Mouse (Mus musculus) hematopoietic stem cell, adult 5-6 weeks (primary cell): ENCODE results near the gene Psen2. TPM values are rescaled to one million over a fixed set of nuclear protein-coding genes. Genes with fewer than 3 reads are reported as not detected.

Experiments used
- ATAC-seq, 2 experiments: fragments of 125-278 bp in 1 of 2; replicated peaks in 1 of 2; 2 replicates each; pipeline ENCODE4 v1.8.0; 2016 to 2017; ENCODE audit warnings: inconsistent platforms in 2 of 2, mild to moderate bottlenecking in 2 of 2, moderate number of reproducible peaks in 2 of 2, low read depth in 1 of 2, moderate TSS enrichment in 1 of 2; ENCODE audit not compliant: low FRiP score in 2 of 2, poor library complexity in 2 of 2, severe bottlenecking in 2 of 2, insufficient read depth in 1 of 2, low TSS enrichment in 1 of 2
- total RNA-seq: library from RNA; stranded (forward); fragments of 172-1452, 232-1000 nt; gene quantifications from 2 replicates; pipeline ENCODE4 v1.2.3, GENCODE M21; 2017

Gene Psen2
- total RNA-seq, 1 experiment from 2014 or later: 34.0 TPM

DNA sequence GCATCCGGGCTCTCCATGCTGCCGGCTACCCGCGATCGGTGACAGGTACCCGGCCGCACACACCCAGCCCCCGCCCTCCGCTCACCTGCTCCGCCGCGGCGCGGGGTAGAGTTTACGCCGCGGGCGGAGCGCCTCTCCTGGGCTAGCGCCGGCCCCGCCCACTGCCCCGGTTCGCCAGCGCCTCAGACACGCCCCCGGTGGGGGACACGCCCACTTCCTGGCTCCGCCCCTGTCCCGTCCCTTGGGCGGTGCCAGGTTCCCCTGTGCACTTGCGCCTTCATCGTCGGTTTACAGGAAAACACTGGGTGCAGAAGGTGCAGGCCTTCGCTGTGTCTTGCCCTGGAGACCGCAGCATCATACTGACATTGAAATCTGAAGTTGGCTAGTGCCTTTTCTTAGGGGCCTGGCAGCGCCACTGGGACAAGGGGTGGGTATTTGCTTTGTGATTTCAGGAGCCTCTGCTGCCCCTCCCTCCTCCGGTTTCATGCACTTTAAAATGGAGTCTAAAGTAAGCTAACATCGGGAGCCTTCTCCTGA lies 7.0 kb downstream of the Psen2 start:
- peak; percentile 89 to 90 for ATAC-seq

DNA sequence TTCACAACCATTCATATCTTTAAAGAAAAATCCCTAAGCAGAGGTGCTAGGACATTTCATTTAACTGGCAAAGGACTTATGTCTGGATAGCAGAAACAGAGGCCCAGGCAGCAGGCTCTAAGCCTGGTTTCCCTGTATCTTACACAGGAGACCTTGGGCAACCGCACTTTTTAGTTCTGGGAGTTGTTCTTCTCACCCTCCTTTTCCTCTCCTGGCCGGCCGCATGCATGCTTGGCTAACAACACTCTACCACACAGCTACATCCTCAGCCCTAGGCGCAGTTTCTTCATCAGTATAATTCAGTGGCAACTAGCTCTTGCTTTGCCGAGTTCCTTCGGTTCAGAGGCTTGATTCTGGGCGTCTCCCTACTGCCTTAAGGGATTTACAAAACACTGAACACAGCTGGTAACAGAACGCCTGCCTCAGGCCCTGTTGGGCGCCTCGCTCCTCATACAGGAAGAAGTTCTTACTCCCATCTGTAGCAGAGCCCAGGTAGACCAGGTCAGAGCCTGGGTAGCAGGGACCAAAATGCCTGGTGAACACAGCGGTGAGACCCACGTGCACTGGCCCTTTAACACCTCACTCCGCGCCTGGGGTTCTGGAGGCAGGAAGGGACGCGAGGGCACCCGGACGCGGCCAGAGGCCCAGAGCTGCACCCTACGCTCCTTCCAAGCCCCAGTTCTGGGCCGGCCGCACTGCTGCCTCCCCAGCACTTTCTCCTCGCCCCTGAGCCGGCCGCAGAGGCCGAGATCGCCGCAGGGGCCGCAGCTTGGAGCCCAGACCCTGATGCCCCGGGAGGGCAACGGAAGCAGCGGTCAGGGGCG lies 7.7 kb downstream of the Psen2 start:
- peak; percentile 17 to 18; a peak in 2 of 4 replicates for ATAC-seq

DNA sequence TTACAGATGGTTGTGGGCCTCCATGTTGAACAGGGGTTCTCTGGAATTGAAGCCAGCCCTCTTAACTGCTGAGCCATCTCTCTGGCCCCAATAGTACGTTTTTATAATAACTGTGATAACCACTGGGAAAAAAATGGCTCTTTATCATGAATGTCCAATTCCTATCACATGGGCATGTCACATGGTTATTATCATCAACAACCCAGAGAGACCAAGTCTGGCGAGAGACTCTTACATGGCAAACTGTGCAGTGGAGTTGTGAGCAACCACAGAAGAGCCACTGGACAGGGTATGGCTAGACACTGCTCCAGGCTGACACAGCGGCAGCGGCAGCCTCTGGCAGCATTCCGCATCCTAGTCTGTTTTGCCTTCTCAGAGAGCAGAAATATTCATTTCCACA lies 8.9 kb downstream of the Psen2 start:
- no peak for ATAC-seq

DNA sequence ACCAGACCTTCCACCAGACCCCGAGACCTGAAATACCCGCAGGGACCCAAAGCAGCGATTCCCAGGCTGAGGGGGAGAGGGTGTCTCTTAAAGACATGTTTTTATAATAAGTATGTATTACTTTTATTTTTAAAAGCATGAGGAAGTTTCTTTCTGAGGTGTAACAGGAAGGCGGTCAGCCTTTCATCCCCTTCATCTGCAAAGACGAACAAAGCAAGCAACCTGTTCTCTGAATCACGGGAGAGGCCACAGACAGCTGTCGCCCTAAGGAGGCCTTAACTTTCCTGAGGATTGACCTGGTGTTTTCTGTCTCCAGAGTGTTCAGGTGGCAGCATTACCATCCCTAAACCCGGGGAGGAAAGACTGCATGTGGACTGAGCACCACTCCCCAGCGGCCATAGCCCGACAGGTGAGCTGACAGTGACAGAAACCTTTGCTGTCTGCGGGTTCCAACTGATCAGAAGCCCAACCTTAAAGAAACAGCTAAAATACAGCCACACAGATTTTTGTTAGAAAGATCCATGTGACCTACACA lies 10.5 kb downstream of the Psen2 start:
- no peak for ATAC-seq

DNA sequence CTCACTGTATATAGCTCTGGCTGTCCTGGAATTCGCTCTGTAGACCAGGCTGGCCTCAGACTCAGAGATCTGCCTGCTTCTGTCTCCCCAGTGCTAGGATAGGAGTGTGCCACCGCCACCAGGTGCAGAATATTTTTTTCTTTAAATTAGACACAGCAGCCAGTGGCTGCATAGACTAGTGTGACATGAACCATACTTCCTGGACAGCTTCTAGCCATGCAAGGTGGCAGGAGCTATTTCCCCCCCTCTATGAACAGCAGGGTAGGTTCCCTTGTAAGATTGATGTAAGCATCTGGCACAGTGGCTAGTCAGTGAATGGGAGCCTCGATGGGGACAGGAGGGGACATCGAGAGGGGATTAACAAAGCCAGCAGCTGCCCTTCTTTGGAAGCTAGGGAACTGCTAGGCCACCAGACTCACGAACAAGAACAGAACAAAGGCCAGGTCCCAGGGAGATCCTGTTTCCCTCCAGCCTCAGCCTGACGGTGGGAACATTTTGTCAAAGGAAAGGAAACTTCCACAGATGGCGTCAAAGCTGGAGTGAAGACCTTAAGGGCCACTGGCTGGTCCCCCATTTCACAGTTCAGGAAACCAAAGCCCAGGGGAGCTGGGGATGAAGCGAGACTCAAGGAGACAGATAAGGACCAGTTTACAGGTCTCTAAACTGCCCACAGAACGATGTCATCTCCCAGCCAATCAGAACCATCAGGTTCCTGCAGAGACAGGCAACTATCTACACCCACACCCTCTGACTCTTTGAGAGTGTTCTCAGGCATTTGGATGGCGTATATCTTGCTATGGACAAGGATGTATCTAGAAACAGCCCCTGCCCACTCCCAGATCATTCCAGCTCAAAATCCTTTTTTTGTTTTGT lies 11.8 kb downstream of the Psen2 start:
- no peak for ATAC-seq

DNA sequence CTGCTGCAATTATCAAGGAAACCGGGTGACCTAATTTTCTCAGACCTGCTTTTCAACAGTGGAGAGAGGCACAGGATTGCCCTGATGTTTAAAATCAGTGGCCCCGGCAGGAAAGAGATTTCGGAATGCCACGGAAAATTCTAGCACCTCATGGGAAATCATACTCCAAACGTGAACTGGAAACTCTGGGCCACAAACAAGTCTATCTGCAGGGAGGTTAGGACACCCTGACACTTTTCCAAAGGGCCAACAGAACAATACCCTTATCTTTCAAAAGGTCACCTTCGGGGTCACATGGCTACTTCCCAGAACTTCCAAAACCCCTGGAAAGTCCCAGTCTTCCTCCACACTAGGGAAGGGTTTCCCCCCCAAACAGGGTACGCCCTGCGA lies 12.8 kb downstream of the Psen2 start:
- ATAC-seq: no peak

DNA sequence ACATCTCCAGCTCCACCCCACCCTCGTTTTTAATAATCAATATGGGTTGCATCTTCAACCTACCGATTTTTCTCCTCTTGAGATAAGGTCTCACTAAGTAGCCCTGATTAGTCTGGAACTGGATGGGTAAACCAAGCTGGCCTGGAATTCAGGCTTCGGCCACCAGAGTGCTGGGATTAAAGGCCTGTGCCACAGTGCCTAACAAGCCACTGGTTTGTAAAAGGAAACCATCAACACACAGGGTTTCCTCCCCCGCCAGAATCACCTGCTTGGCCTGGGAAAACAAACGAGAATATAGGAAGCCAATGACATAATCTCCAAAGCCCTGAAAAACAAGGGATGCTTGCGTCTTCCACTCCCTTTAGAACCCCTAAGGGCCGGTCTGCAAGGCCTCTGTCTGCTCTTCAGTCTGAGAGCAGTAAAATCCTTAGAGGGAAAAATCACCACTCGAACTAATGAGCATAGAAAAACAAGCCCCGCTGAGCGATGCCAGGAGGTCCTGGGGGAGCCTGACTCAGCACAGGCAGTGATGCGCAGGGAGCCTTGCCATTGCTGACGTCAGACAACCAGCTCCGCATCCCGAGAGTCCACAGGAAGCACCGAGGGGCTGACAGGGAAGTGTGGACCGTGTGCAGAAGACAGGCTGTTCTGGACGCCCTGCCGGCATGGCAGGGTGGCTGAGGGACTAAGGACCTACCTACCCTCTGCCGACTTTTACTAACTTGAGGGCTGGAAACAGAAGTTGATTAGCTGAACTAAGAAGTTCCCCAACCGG lies 13.4 kb downstream of the Psen2 start:
- peak; percentile 58 to 84 for ATAC-seq

DNA sequence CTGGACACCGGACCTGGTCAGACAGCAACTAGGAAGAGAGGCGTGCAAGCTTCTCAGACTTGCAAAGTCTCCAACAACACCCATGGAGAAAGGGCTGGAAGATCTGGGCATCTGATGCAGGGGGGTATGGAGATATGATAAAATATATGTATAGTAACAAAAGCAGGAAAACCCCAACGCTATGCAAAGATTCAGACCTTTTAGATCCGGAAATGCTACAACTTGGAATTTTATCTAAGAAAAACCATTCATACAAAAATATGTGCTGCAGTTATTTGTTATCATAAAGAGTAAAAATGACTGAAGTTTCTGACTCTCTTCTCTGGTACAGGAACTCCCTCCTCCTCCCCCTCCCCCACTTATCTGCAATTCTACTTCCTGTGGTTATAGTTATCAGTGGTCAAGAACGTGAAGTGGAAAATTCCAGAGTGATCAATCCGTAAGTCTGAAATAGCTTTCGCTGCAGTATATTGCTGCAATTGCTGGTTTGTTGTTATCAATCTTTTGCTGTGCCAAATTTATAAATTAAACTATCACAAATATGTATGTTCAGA lies 14.6 kb downstream of the Psen2 start:
- no peak for ATAC-seq

DNA sequence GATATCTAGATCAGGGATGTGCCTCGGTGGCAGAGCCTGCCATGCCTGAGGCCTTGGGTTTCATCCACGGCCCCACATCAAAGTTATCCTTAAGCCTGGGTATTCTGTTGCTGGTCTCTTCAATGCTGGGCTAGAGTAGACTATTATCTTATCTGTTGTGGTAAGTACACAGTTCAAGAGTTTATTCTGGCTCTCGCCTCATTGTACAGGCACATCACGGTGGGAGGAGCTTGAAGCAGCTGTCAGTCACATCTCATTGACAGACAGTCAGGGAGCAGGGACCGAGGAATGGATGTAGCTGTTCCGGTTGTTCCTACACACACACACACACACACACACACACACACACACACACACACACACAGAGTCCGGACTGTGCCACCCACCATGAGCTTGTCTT lies 15.3 kb downstream of the Psen2 start:
- no peak for ATAC-seq

DNA sequence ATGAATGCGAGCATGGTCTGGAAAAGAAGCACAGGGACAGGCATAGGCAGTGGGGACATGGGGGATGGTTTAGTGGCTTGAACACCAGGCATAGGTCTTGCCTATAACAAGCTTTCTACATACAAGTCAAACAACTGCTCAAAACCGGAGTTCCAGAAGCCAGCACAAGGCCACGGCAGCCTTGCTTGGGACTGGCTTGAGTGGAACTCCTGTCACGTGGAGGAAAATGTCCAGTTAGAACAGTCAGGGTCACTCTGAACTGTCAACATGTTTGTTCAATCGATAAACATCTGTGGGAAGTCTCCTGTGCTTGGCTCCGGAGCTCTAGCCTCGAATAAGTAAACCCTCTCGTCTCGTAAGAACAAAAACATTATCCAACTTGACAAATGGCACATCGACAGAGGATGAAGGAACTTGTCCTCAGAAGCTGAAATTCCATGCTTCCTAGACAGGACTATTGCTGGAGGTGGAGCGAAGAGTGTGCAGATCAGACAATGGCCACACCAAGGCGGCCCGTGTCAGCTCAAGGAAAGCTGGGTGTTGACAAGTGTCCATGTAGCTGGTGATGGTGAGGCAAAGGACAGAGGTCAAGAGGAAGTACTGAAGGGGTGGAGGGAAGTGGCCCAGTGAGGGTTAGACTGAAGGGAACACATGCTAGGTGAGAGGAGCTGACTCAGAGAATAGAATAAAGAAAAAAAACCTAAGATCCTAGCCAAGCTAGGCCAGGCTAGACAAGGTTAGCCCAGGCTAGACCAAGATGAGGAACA lies 17.3 kb downstream of the Psen2 start:
- ATAC-seq: no peak

DNA sequence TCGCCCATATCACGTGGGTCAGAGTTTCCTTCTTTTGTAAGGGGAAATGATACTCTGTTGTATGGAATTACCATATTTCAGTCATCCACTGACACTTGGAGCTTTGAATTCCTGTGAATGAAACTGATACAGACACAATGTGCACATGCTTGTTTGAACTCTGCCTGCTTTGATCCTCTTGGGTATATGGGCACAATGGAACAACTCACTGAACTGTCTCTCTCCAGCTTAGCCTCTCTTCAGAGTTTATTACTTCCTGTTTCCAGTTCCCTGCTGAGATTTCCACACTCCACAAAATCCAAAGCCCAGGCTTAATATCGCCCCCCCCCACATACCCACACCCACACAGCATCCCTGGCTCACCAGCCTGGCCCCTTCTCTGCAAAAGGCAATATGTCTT lies 31.5 kb downstream of the Psen2 start:
- no peak for ATAC-seq

DNA sequence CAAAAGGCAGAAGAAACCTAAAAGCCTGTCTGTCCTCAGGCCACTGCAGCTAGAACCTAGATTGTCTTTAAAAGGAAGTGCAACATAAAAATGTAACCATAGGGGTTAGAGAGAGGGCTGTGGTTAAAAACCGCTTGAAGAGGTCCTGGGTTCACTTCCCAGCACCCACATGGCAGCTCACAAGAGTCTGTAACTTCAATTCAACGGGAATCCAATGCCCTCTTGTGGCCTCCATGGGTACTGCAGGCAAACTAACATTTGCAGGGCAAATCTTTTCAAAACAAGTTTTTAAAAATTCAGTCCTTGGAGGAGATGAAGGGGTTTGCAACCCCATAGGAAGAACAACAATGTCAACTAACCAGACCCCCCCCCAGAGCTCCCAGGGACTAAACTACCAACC lies 32.7 kb downstream of the Psen2 start:
- ATAC-seq: no peak

DNA sequence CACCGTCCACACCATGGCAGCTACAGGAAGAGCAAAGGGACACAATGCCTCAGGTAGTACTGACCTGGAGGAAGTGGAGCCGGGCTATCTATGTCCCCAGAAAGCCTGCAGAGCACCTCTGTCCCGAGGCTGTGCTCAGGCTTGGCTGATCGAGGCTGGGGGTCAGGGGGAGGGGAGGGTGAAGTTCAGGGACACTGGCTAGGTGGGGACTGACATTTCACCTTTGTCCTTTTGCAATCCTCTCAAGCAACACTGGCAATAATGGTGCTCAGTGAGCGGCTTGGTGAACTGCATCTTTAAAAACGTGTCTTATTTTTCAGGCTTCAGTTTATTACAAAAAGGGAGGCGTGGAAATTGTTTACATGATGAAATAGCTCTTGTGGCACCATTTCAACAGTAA lies 33.3 kb downstream of the Psen2 start:
- no peak for ATAC-seq

DNA sequence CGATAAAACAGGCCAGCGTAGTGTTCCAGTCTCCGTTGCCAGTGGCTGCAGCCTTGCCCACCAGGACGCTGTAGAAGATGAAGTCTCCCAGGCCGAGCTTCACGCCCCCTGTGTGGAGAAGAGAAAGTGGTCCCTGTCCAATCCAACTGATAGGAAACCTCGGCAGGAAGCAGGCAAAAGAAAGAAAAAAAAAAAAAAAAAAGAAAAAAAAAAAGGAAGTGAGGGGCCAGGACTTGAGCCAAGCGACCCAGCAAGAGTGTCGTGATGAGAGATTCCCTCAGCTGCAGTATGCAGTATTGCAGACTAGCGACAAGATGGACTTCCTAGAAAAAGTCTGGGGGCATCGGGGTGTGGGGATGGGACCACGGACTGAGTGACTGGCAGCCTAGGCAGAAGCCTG lies 34.4 kb downstream of the Psen2 start:
- no peak for ATAC-seq

DNA sequence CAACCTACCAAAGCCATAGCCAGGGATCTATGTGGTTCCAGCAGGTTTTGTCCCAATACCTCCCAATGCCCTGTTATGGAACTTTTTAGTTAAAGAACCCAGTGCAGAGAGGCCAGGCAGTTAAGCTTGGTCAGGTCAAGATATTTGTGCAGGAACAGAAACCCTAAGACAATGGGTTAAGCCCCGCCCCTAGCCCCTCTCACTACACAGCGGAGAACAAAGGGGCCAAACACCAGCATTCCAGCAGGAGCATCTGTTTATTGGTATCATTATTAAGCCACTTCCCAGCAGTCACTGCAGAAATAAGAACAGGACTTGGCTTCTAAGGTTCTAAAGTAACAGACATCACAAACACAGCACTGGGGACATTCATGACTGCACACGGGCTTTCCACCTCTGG lies 36.5 kb downstream of the Psen2 start:
- no peak for ATAC-seq

DNA sequence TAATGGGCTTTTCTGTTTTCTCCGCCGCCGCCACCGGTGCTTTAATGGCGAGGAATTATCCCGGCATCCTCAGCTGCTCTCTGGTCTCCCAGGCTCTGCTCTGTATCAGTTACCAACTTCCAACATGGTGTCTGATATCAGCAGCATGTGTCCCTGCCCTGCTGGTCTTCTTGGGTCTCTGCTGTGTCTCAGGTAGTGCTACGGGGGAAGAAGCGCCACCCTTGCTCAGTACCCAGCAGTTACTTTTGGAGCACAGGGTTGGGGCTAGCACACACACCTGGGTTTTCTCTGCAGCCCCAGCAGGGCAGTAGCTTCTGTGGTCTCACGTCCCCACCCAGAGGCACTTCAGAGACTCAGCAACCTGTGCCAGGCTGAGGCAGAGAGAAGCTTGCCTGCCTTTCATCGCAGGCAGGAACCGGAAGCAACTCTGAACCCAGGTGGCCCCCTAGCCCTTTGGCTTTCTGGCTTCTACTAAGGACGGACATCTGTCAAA lies 37.0 kb downstream of the Psen2 start:
- ATAC-seq: peak; percentile 60 to 79
